Mouse (Mus musculus) urinary bladder, postnatal 36 days (tissue): ENCODE measurements around the gene Abhd5.

Source experiments
- DNase-seq, 2 experiments: peaks; one replicate each; pipeline ENCODE4 v3.0.0; 2022; ENCODE audit warnings: low spot score in 2 of 2, mixed read lengths in 1 of 2

Abhd5 gene

DNA sequence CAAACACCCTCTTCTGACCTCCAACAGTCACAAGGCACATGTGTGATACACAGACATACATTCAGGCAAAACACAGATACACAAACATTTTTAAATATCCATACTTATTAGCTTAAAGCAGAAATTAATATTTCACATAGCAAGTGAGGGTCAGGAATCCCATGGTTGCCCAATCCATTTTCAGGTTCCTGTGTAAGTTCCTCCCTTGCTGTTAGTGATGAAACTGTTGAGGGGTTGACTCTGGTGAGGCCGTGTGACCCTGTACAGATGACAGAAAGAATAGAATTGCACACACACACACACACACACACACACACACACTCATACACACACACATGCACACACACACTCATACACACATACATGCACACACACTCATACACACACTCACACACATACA, 63.2 kb downstream of the Abhd5 start:
- DNase-seq, result no peak

DNA sequence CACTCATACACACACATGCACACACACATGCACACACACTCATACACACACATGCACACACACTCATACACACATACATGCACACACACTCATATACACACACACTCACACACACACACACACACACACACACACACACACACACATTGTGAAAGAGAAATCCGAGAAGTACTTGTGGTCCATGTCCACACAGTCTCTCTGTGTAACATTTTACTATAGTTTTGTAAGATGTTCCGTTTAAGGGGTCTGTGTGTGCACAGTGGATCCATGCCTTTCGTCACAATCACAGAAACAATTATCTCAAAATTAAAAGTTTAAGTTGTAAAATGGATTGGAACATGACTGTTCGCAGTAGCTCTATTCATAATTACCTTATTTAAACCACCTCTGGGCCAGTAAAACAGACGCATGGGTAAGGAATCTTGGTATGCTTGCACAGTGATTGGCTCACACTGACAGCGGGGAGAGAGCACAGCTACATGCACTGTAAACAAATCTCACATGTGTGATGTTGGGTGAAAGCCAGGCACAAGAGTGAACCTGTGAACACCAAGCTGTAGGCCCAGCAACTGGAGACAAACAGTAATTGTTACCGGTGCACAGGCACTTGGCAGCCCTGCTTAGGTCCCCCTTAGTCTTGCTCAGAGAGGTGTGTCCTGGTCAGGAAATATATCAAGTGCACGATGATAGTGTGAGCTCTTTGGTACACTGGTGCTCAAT, 63.8 kb downstream of the Abhd5 start:
- no peak for DNase-seq

DNA sequence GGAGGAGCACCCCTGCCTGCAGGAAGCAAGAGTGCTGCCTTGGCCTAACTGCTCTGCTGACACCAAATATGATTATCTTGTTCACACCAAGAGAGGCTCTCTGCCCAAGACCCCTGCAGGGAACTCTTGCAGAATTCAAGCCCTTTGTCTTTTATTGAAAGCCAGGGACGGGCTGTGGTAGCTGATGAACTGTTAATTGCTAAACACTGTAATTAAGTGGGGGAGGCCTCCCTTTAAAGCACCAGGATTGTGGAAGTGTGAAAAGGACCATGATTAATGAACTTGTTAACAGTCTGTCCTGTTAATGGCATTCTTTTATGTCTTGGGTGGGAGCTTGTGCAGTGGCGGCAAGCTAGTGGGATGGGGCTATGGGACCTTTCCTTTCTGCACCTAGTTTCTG, 65.2 kb downstream of the Abhd5 start:
- DNase-seq, result no peak

DNA sequence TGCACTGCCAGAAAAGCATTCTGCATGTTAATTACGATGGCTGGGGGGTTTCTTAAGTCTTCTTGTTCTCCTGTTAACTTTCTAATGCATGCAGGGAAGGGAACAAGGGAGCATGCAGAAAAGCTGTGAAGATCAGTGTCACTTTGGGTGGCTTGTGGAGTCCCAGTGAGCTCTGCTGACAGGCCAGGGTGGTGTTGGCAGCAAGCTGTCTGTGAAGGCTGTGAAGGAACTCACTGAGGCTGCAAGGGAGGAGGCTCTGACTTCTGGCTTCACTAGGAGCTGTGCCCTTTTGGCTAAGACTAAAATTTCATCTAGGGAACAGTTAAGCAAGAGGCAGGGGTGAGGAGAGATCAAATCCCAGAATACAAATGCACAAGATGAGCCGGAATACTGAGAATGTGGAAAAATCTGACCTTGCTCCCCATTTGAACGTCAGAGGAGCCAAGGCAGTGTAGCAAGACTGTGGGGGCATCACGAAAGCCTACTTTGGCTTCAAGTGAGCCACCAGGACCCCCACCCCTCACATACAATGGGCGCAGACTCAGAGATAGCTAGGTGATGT, 68.9 kb downstream of the Abhd5 start:
- DNase-seq, result peak in 1 of 2 experiments; percentile 24

DNA sequence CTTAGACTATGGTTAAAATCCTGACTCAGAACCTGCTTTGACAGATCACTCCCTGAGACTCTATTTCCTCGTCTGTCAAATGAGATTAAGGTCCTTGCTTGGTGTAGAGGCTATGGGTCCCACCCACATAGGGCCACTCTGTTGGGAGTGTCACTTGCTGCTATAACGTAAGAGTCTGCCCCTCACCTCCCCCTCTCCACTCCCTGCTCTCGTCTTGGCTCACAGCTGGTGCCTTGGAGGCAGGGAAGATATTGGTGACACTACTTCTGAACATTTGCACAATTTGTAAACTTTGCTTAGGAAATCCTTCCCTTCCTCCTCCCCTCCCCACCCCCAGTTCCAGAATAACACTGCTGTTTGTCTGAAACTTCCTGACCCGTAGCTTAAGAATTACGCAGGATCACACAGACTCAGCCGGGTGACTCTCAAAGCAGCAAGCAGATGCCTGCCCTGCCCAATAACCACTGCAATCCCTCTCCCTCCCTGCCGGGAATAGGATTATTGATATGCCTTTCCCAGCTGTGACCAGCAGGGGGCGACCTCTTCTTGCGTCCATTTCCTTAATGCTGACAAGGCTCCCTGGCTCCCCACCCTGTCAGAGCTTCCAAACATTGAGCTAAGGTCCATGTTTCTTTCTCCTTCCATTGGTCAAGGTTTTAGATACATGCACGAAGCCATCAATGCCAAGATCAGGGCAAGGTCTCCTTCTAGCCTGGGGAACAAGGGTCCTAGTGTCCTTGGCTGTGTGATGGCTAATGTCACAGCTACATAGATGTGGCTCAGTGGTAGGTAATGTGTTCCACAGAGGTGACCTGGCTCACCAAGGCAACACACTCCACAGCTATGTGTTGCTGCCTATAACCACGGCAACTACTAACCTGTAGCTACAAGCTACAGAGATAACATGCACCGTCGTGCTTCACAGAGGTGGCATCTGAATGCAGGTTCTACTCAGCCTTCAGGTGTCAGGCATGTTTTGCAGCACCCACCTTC, 69.7 kb downstream of the Abhd5 start:
- DNase-seq, result peak; percentile 48 to 82

DNA sequence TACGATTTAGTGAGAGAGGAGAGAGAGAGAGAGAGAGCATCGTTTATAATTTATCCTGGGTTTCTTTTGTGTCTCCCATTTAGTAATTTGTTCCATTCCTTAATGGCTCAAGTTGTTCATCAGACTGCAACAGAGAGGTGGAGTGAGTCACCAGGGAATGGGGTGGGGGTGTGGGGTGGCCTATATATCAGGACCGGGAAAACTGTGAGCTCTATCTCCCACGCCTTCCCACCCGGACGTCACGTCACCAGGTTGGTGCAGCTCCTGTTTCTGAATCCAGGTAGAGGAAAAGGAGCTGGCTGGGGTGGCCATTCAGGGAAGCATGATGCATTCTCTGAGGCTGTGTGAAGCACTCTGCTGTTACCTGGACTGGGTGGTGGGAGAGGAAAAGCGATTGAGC, 70.5 kb downstream of the Abhd5 start:
- DNase-seq, result no peak

DNA sequence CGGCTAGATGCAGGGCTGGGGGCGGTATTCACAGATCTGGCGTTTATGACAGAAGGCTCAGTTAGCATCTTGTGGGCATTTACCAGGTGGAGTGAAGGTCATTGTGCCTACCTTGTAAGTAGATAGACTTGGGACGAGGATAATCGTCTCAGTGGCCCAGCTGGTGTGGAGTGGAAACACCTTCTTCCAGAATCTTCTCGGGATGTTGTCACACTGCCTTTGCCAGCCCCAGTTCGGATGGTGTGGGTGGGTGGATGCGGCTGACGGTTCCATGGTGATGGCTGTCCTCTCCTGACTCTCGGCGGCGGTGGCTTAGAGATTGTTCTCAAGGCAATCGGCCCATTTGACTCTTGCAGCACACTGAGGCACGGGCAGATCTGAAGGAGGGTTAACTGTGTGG, 71.3 kb downstream of the Abhd5 start:
- no peak for DNase-seq

DNA sequence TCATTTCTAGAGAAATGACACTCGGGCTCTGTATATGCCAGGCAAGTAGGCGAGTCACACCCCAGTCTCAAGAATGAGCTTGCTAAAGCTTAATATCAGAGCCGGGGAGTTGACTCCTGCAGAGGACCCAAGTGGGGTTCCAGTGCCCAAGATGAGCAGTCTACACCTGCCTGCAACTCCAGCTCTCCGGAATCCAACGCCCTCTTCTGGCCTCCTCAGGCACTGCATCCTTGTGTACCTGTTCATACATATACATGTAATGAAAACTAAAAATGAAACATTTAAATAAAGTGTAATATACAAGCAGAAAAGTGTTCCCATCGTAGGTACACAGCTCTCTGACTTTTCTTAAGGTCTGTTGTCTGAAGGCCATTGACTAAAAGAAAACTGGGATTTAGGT, 71.7 kb downstream of the Abhd5 start:
- DNase-seq, result no peak

DNA sequence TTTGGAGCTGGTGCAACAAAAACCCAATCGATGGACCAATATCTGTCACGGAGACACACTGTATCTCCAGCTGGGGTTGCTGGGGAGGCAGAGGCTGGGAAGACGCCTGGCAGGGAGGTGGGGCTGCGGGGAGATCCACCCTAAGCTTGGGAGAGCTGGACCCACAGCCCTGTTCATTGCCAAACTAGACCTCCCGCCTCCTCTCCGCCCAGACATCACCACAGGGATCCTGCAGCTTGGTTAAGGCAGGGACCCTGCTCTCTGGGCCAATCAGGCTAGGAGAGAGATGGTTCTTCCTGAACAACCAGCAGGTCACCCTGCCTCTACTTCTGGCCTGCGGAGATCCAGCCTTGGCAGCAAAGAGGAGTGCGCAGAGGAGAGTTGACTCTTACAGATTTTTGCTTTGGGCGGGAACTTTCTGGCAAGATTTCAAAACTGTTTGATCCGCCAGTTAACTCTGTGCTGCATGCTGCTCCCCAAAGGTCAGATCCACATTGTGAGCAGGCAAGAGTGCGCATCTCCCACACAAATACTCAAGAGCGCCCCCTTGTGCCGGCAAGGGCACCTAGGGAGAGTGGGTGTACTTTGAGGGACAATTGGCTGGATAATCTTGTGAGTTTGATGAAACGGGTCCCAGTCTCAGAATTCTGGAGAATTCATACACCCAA, 73.7 kb downstream of the Abhd5 start:
- peak; percentile 58 to 62 for DNase-seq

DNA sequence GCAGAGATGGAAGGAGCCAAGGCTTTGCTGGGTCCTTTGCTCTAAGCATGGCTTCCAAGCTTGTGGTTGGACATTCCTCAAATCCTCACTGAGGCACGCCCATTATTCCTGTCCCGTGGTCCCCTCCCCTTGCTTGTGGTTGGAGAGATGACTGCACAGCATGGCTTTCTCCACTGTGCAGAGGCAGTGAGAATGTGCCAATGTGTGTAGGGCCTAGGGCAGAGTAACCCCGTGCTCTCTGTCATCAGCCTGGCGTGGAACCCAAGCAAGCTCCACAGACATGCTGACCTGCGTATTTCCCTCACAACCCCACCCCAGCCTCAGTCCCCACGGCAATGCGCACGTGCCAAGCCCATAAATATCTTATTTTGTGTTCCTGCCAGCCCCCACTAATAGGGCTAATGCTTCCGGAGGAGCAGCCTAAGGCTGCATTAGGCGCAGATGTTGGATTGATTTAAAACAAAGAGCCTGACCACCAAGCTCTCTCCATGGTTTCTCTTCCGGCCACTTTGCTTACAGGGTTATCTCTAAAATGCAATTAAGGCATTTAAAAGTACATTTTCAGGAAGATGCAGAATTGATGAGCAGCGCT, 77.7 kb downstream of the Abhd5 start:
- no peak for DNase-seq

DNA sequence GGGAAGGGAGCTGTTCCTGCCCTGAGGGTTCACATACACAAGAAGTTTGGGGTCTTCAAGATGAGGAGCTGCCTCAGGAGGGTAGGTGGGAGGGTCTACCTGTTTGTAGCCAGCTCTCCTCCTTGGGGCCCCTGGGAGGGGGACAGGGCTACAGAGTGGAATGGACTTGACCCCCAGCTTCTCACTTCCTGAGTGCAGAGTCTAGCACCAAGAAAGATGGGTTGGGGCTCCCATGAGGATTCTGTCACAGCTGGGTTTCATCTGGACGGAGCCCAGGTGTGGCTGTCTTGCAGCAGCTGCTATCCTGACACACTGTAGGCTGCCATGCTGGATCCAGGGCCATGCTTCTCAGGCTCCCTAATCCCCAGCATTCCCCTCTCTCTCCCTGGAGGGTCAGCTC, 78.3 kb downstream of the Abhd5 start:
- DNase-seq, result no peak
